Mouse (Mus musculus) ES-E14 (cell line): Measurements from ENCODE around the gene Spata13. TPM values are rescaled to one million over a fixed set of nuclear protein-coding genes. Genes with fewer than 3 reads are reported as not detected.
A peak's percentile ranks its signal among the peaks of the same experiment; 100 is the strongest.

Source experiments
- DNase-seq: peaks from one replicate; pipeline ENCODE4 v3.0.0-alpha.2; 2013; ENCODE audit warnings: low read depth, low spot score
- H3K27ac ChIP-seq: 2 replicates; pipeline ENCODE4 v1.5.1; 2012; ENCODE audit warnings: low read depth, mild to moderate bottlenecking, low read length, moderate library complexity, mixed read lengths; ENCODE audit not compliant: poor library complexity, insufficient read depth, severe bottlenecking
- H3K36me3 ChIP-seq: 2 replicates; pipeline ENCODE4 v1.6.1; 2012; ENCODE audit warnings: mild to moderate bottlenecking, low read length, moderate library complexity, mixed read lengths; ENCODE audit not compliant: control insufficient read depth, poor library complexity, insufficient read depth, severe bottlenecking
- H3K4me1 ChIP-seq, 2 experiments: fragments of 150-350 bp in 1 of 2; sonication (generic) in 1 of 2; 2 replicates each; pipeline ENCODE4 v1.6.1; 2012; ENCODE audit warnings: low read length in 2 of 2, mild to moderate bottlenecking in 1 of 2, mixed read lengths in 1 of 2; ENCODE audit not compliant: control insufficient read depth in 2 of 2, insufficient read depth in 2 of 2, poor library complexity in 1 of 2
- H3K4me3 ChIP-seq, 2 experiments: fragments of 150-350 bp in 1 of 2; sonication (generic) in 1 of 2; 2 replicates each; pipeline ENCODE4 v1.5.1; 2012; ENCODE audit warnings: low read length in 2 of 2, low read depth in 1 of 2, mild to moderate bottlenecking in 1 of 2, mixed read lengths in 1 of 2; ENCODE audit not compliant: insufficient read depth in 1 of 2, poor library complexity in 1 of 2, severe bottlenecking in 1 of 2
- H3K9ac ChIP-seq: 2 replicates; pipeline ENCODE4 v1.6.1; 2012; ENCODE audit warnings: low read depth, mild to moderate bottlenecking, low read length, mixed read lengths; ENCODE audit not compliant: poor library complexity, insufficient read depth, severe bottlenecking
- H3K9me3 ChIP-seq: fragments of 150-350 bp; sonication (generic); 2 replicates; pipeline ENCODE4 v1.6.1; 2012; ENCODE audit warnings: low read depth, mild to moderate bottlenecking, low read length; ENCODE audit not compliant: control insufficient read depth, insufficient read depth
- CHD2 ChIP-seq: IDR thresholded peaks from 2 replicates; pipeline ENCODE4 v1.6.1; 2014; ENCODE audit warnings: mild to moderate bottlenecking, low read depth, low read length, inconsistent platforms
- HCFC1 ChIP-seq: IDR thresholded peaks from 2 replicates; pipeline ENCODE4 v1.6.1; 2012; ENCODE audit warnings: low read length, inconsistent platforms, borderline replicate concordance; ENCODE audit not compliant: insufficient read depth
- MAFK ChIP-seq: IDR thresholded peaks from 2 replicates; pipeline ENCODE4 v1.6.1; 2014; ENCODE audit warnings: mild to moderate bottlenecking, low read depth, low read length, inconsistent platforms; ENCODE audit not compliant: insufficient read depth
- ZC3H11A ChIP-seq: IDR thresholded peaks from 2 replicates; pipeline ENCODE4 v1.6.1; 2012; ENCODE audit warnings: low read depth, mild to moderate bottlenecking, inconsistent platforms, low read length, borderline replicate concordance
- ZNF384 ChIP-seq: IDR thresholded peaks from 2 replicates; pipeline ENCODE4 v1.6.1; 2012; ENCODE audit warnings: low read depth, low read length, inconsistent platforms
- in situ Hi-C, 2 experiments: fragments of 600-800 bp; cut with MboI; formaldehyde crosslinking; loops; one replicate each; pipeline ENCODE4 v1.15.1; 2025; ENCODE audit warnings: low sequenced_read_pairs in 2 of 2, inconsistent platforms in 1 of 2; ENCODE audit not compliant: unreplicated experiment in 2 of 2
- total RNA-seq: library from RNA; depleted of rRNA; stranded (reverse); fragments of 300-350 nt; gene quantifications from 2 replicates; pipeline ENCODE4 v1.2.3, GENCODE M21; 2012; rRNA removed

Spata13 gene
- 14.9 and 26.1 TPM in 2 replicates for total RNA-seq

DNA sequence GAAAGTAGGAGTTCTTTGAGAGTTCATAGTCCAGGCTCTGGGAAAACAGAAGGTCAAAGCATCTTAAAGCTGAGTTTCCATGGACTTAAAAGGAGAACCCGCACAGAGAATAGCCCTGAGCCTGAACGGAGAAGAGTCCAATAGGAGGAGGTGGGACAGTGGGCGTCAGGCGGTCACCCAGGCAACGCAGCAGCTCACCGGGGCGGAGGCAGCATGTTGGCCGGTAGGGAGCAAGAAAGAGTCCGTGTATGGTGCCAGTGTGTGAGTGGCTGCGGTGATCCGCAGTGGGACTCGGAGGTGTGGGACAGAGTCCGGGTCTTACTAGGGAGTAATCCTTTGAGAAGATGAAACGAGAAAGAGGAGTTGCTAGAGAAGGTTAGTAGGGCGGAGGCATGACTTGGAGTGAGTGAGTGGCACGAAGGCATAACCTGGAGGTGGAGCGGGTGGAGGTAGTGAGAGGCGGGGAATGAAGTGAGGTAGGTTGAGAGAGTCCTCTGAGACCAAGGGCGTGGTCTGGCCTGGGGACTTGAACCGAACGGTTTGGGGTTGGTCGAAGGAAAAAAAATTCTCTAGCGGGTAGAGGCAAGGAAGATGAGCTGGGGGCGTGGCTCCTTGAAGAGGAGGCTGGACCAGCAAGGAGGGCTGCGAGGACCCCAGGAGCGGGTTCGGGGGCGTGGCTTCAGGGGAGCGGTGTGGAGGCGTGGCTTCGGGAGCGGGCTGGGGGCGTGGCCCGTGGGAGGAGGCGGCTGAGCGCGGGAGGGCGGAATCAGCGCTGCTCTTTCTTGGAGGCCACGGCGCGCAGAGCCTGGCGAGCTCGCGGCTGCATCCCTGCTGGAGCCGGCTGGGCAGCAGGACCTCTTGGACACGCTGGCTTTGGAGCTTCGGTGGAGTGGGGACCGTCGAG lies at the start of gene Spata13:
Gene Spata13, plus strand, starts transcription at position 41 of the 904 bp plus-strand sequence.
- Histone ChIP-seq H3K9ac (peak within 1 kb of the TSS; percentile 82), H3K9me3 (no peaks in the 10 kb centered on the region), H3K27ac (peak within 1 kb of the TSS; percentile 58), H3K36me3 (peaks cover 11% of the 10 kb centered on the region; the same call in 1 of the 2 replicates), H3K4me1 (peaks cover 5 to 11% of the 10 kb centered on the region in 2 experiments), H3K4me3 (peak within 1 kb of the TSS; percentile 89 to 93)
- TF ChIP-seq CHD2 (no peak), MAFK (no peak), ZNF384 (no peak; the same call in 1 of the 2 replicates), HCFC1 (no peak), ZC3H11A (no peak)
- in situ Hi-C loops, result no loop called here
- DNase-seq, result peak; percentile 92

GRCm38 (mm10) chr14:60586687-60587453 lies 46.9 kb upstream of the Spata13 start:
- Histone ChIP-seq H3K4me1 (peaks cover 0 to 10% of the 10 kb centered on the region in 2 experiments; a peak in 1 of 4 replicates), H3K9ac (no peak overlapping the region), H3K9me3 (no peaks in the 10 kb centered on the region), H3K27ac (peak overlapping the region; percentile 8; the same call in 1 of the 2 replicates), H3K4me3 (no peak overlapping the region), H3K36me3 (no peaks in the 10 kb centered on the region)
- no peak for DNase-seq
- TF ChIP-seq ZC3H11A, result no peak
- TF ChIP-seq MAFK, result no peak
- no peak for TF ChIP-seq CHD2
- no peak for TF ChIP-seq HCFC1
- TF ChIP-seq ZNF384, result no peak
- in situ Hi-C loops, result no loop called here

DNA sequence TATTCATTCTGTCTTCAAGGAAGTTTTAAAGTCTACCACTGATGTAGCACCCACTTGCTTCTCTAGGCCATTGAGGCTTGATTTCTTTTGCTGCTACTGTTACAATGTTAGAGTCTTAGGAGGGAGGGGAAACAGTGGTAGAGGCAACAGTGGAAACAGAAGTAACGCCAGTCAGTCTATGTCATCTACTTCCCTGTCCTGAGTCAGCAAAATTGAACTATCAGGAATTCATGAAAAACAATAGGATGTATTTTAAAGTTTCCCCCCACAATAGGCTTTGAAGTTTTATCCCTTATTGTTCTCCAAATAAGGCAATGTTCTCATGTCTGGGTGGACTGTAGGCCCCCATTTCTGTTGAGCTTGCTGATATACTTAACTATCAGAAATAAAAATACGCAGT lies 44.8 kb upstream of the Spata13 start:
- Histone ChIP-seq H3K4me3 (no peak overlapping the region), H3K36me3 (no peaks in the 10 kb centered on the region), H3K27ac (no peak overlapping the region), H3K9me3 (no peaks in the 10 kb centered on the region), H3K4me1 (peaks cover 0 to 10% of the 10 kb centered on the region in 2 experiments; a peak in 1 of 4 replicates), H3K9ac (no peak overlapping the region)
- TF ChIP-seq MAFK (peak; percentile 85), HCFC1 (no peak)
- in situ Hi-C loops, result no loop called here
- DNase-seq, result no peak

DNA sequence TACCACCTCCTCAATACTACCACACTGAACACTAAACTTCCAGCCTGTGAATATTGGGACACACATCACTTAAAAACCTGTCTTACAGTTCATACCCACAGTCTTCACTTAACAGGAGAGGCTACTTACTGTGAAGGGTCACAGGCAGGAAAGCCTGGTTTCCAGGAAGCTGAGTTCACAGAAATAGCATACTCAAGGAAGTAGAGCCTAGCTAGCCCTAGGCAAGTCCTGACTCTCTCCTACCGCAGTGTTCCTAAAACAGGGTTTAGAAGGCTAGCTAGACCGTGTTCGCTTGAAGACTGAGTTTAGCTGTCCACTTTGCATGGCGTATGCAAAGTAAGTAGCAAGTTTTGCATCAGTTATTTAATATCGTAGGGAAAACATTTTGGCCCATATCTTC lies 41.5 kb upstream of the Spata13 start:
- in situ Hi-C loops, result no loop called here
- TF ChIP-seq MAFK (no peak), HCFC1 (no peak), ZNF384 (no peak), ZC3H11A (no peak), CHD2 (no peak)

More for the DNA sequence above, 41.5 kb upstream of the Spata13 start:
- Histone ChIP-seq H3K4me3 (no peak overlapping the region), H3K36me3 (no peaks in the 10 kb centered on the region), H3K27ac (no peak overlapping the region), H3K4me1 (peaks cover 0 to 5% of the 10 kb centered on the region in 2 experiments; a peak in 1 of 4 replicates), H3K9me3 (no peaks in the 10 kb centered on the region), H3K9ac (no peak overlapping the region)
- no peak for DNase-seq
